Mouse (Mus musculus): ENCODE measurements around the gene Mn1. TPM values are rescaled to one million over a fixed set of nuclear protein-coding genes. Genes with fewer than 3 reads are reported as not detected.

Mn1 gene
- polyA plus RNA-seq, 1 experiment = 0.23 TPM

- Histone ChIP-seq H3K27ac (ENCODE audit: control insufficient read depth, insufficient read depth, low read depth, low read length) (no peak overlapping the region), H3K36me3 (ENCODE audit: control insufficient read depth, insufficient read depth, low read length) (no peaks in the 10 kb centered on the region), H3K27me3 (ENCODE audit: control insufficient read depth, insufficient read depth, low read length) (no peaks in the 10 kb centered on the region), H3K4me1 (ENCODE audit: control insufficient read depth, insufficient read depth, low read length) (peaks cover 6% of the 10 kb centered on the region), H3K4me3 (ENCODE audit: control insufficient read depth, low read depth, low read length) (no peak overlapping the region)
- TF ChIP-seq CTCF (IDR thresholded peaks at IDR 0.05; ENCODE audit: control insufficient read depth, insufficient read depth, insufficient replicate concordance, low read depth, low read length) (no peak), POLR2A (IDR thresholded peaks at IDR 0.05; ENCODE audit: control insufficient read depth, low read depth, low read length) (no peak)
Measured at GRCm38 (mm10) chr5:111466429-111466828, 49.3 kb downstream of the Mn1 start.

- TF ChIP-seq POLR2A (IDR thresholded peaks at IDR 0.05; ENCODE audit: control insufficient read depth, low read depth, low read length) = no peak
- H3K27me3 ChIP-seq (ENCODE audit: control insufficient read depth, insufficient read depth, low read length) = no peaks in the 10 kb centered on the region
- no peaks in the 10 kb centered on the region for H3K36me3 ChIP-seq (ENCODE audit: control insufficient read depth, insufficient read depth, low read length)
- H3K4me1 ChIP-seq (ENCODE audit: control insufficient read depth, insufficient read depth, low read length) = peaks cover 6% of the 10 kb centered on the region
- H3K4me3 ChIP-seq (ENCODE audit: control insufficient read depth, low read depth, low read length) = no peak overlapping the region
- no peak overlapping the region for H3K27ac ChIP-seq (ENCODE audit: control insufficient read depth, insufficient read depth, low read depth, low read length)
Measured at GRCm38 (mm10) chr5:111467699-111468098, 50.5 kb downstream of the Mn1 start.

GRCm38 (mm10) chr5:111469195-111469882 lies 52.2 kb downstream of the Mn1 start:
- H3K27ac ChIP-seq (ENCODE audit: control insufficient read depth, insufficient read depth, low read depth, low read length) = no peak overlapping the region
- no peaks in the 10 kb centered on the region for H3K36me3 ChIP-seq (ENCODE audit: control insufficient read depth, insufficient read depth, low read length)
- TF ChIP-seq POLR2A (IDR thresholded peaks at IDR 0.05; ENCODE audit: control insufficient read depth, low read depth, low read length) (no peak), CTCF (IDR thresholded peaks at IDR 0.05; ENCODE audit: control insufficient read depth, insufficient read depth, insufficient replicate concordance, low read depth, low read length) (no peak)

GRCm38 (mm10) chr5:111470875-111471274 lies 53.7 kb downstream of the Mn1 start:
- TF ChIP-seq POLR2A (IDR thresholded peaks at IDR 0.05; ENCODE audit: control insufficient read depth, low read depth, low read length) = no peak
- no peak for TF ChIP-seq CTCF (IDR thresholded peaks at IDR 0.05; ENCODE audit: control insufficient read depth, insufficient read depth, insufficient replicate concordance, low read depth, low read length)

More at GRCm38 (mm10) chr5:111469195-111469882, 52.2 kb downstream of the Mn1 start:
- no peak overlapping the region for H3K4me3 ChIP-seq (ENCODE audit: control insufficient read depth, low read depth, low read length)
- H3K27me3 ChIP-seq (ENCODE audit: control insufficient read depth, insufficient read depth, low read length) = no peaks in the 10 kb centered on the region
- H3K4me1 ChIP-seq (ENCODE audit: control insufficient read depth, insufficient read depth, low read length) = peaks cover 6% of the 10 kb centered on the region

DNA sequence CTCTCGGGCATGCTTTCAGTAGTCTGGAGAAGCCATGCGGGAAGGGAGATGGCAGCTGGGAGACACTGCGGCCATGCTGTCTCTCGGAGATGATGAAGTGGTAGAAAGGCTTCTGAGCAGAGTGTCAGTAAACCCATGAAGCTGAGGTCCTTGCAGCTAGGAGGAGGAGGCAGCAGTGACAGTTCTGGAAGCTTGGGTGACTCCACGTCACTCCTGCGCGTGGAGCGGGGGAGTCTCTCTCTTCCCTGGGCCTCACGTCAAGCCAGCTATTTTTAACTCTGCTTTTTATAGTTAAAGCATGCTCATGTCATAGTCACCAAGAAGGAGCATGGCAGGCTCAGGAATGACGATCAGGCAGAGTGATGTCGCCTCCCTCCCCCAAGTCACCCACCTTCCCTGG lies 56.3 kb downstream of the Mn1 start:
- no peak overlapping the region for H3K27ac ChIP-seq (ENCODE audit: control insufficient read depth, insufficient read depth, low read depth, low read length)

More at GRCm38 (mm10) chr5:111470875-111471274, 53.7 kb downstream of the Mn1 start:
- peaks cover 6% of the 10 kb centered on the region for H3K4me1 ChIP-seq (ENCODE audit: control insufficient read depth, insufficient read depth, low read length)
- no peak overlapping the region for H3K4me3 ChIP-seq (ENCODE audit: control insufficient read depth, low read depth, low read length)
- no peak overlapping the region for H3K27ac ChIP-seq (ENCODE audit: control insufficient read depth, insufficient read depth, low read depth, low read length)
- H3K36me3 ChIP-seq (ENCODE audit: control insufficient read depth, insufficient read depth, low read length) = no peaks in the 10 kb centered on the region
- no peaks in the 10 kb centered on the region for H3K27me3 ChIP-seq (ENCODE audit: control insufficient read depth, insufficient read depth, low read length)

DNA sequence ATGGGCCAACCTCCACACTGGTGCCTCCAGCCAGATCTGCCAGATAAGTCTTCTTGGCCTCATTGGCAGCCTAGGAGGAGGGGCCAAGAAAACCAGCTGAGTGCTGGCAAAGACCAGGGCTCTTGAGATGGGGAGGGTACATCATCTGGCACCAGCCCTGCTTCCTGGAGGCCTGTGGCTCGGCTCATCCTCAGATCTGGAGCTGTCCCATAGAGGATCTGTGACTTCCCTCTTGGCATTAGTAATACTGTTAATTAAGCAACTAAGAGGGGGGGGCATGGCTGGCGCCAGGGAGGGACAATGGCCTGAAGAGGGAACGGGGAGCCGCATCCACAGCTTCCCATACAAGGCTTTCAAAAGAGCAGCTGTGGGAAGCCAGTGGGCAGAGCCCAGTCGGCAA lies 58.6 kb downstream of the Mn1 start:
- no peaks in the 10 kb centered on the region for H3K36me3 ChIP-seq (ENCODE audit: control insufficient read depth, insufficient read depth, low read length)
- TF ChIP-seq POLR2A (IDR thresholded peaks at IDR 0.05; ENCODE audit: control insufficient read depth, low read depth, low read length) (no peak), CTCF (IDR thresholded peaks at IDR 0.05; ENCODE audit: control insufficient read depth, insufficient read depth, insufficient replicate concordance, low read depth, low read length) (no peak)
- no peaks in the 10 kb centered on the region for H3K4me1 ChIP-seq (ENCODE audit: control insufficient read depth, insufficient read depth, low read length)
- H3K27me3 ChIP-seq (ENCODE audit: control insufficient read depth, insufficient read depth, low read length) = no peaks in the 10 kb centered on the region
- no peak overlapping the region for H3K4me3 ChIP-seq (ENCODE audit: control insufficient read depth, low read depth, low read length)
- no peak overlapping the region for H3K27ac ChIP-seq (ENCODE audit: control insufficient read depth, insufficient read depth, low read depth, low read length)

More for the DNA sequence above, 56.3 kb downstream of the Mn1 start:
- Histone ChIP-seq H3K4me1 (ENCODE audit: control insufficient read depth, insufficient read depth, low read length) (no peaks in the 10 kb centered on the region), H3K36me3 (ENCODE audit: control insufficient read depth, insufficient read depth, low read length) (no peaks in the 10 kb centered on the region), H3K4me3 (ENCODE audit: control insufficient read depth, low read depth, low read length) (no peak overlapping the region), H3K27me3 (ENCODE audit: control insufficient read depth, insufficient read depth, low read length) (no peaks in the 10 kb centered on the region)
- TF ChIP-seq CTCF (IDR thresholded peaks at IDR 0.05; ENCODE audit: control insufficient read depth, insufficient read depth, insufficient replicate concordance, low read depth, low read length) (no peak), POLR2A (IDR thresholded peaks at IDR 0.05; ENCODE audit: control insufficient read depth, low read depth, low read length) (no peak)

DNA sequence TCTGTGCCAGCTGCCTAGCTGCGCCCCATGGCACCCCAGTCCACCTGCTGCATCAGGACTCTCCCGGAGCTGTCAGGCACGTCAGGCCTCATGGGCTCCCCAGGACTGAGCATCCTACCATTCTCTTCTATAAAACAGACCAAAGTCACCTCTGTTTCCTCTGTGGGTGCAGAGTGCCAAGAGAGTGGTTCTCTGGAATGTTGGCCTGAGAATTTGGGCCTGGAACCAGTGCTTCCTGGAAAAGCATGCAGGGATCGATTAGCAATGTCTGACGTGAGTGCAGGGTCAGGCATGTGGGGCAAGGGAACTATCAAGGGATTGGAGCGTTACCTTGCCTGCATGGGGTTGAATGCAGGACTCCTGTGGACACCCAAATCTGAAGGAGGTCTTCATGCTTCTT lies 59.0 kb downstream of the Mn1 start:
- Histone ChIP-seq H3K27ac (ENCODE audit: control insufficient read depth, insufficient read depth, low read depth, low read length) (no peak overlapping the region), H3K36me3 (ENCODE audit: control insufficient read depth, insufficient read depth, low read length) (no peaks in the 10 kb centered on the region), H3K4me3 (ENCODE audit: control insufficient read depth, low read depth, low read length) (no peak overlapping the region), H3K4me1 (ENCODE audit: control insufficient read depth, insufficient read depth, low read length) (no peaks in the 10 kb centered on the region), H3K27me3 (ENCODE audit: control insufficient read depth, insufficient read depth, low read length) (no peaks in the 10 kb centered on the region)
- TF ChIP-seq CTCF (IDR thresholded peaks at IDR 0.05; ENCODE audit: control insufficient read depth, insufficient read depth, insufficient replicate concordance, low read depth, low read length) (no peak), POLR2A (IDR thresholded peaks at IDR 0.05; ENCODE audit: control insufficient read depth, low read depth, low read length) (no peak)

Data from testis, adult 2 months (tissue).